Comparison of ENCODE assay signal across 8 mouse cellular contexts in genomic region chr4:140101106-140101505, GRCm38 (mm10).
DNase-seq lines count a peak whose midpoint lies in the region; ATAC-seq lines count a peak whose summit lies in the region.

No protein-coding gene starts in this region.

- no peak overlapping the region for H3K27ac ChIP-seq in heart, embryonic 12.5 days (ENCODE audit: poor library complexity, severe bottlenecking)
- no peak overlapping the region for H3K27ac ChIP-seq in limb, embryonic 10.5 days

- no peak for ATAC-seq in heart, embryonic 12.5 days (ENCODE audit: insufficient number of reproducible peaks, low FRiP score)
- ATAC-seq in granulocyte monocyte progenitor cell, adult 5-6 weeks (replicated peaks; ENCODE audit: poor library complexity, severe bottlenecking): no peak

- H3K9ac ChIP-seq in heart, embryonic 12.5 days: no peak overlapping the region

- H3K36me3 ChIP-seq in heart, embryonic 12.5 days: no peaks in the 10 kb centered on the region
- H3K36me3 ChIP-seq in limb, embryonic 10.5 days: no peaks in the 10 kb centered on the region

- 60% methylated on average over 5 of the region's 5 CpGs for WGBS in heart, embryonic 12.5 days
- WGBS in limb, embryonic 10.5 days: 79% methylated on average over 5 of the region's 5 CpGs

- no peaks in the 10 kb centered on the region for H3K9me3 ChIP-seq in heart, embryonic 12.5 days (replicated peaks)
- no peaks in the 10 kb centered on the region for H3K9me3 ChIP-seq in limb, embryonic 10.5 days (replicated peaks)

- H3K4me1 ChIP-seq in heart, embryonic 12.5 days (replicated peaks): 0 out of 2 replicates have a peak, but pooled peaks cover 6% of the 10 kb centered on the region
- H3K4me1 ChIP-seq in limb, embryonic 10.5 days: peaks cover 15% of the 10 kb centered on the region

- H3K4me2 ChIP-seq in heart, embryonic 12.5 days: no peak overlapping the region

- no peak overlapping the region for H3K4me3 ChIP-seq in heart, embryonic 12.5 days
- H3K4me3 ChIP-seq in limb, embryonic 10.5 days: no peak overlapping the region

- H3K27me3 ChIP-seq in heart, embryonic 12.5 days (replicated peaks): peaks cover 48% of the 10 kb centered on the region
- peaks cover 41% of the 10 kb centered on the region for H3K27me3 ChIP-seq in limb, embryonic 10.5 days (ENCODE audit: low read depth, poor library complexity, severe bottlenecking)

- peak; percentile 19 for DNase-seq in heart, postnatal 4 days
- peak; percentile 25 to 26 for DNase-seq in B cell, adult 2 months
- DNase-seq in NIH3T3 (ENCODE audit: low read depth): peak; percentile 18
- DNase-seq in limb, embryonic 10.5 days (ENCODE audit: low spot score): peak; percentile 43
- DNase-seq in right cerebral cortex, adult 18-20 months: no peak
- DNase-seq in right cerebral cortex, postnatal 4 days: no peak

Comparison
In these comparisons a context has a peak if more than half of its experiments do, and no peak if none do; other contexts are left out.
1. DNase-seq: peak in heart, postnatal 4 days (single experiment), B cell, adult 2 months (2 of 2), NIH3T3 (single experiment) and limb, embryonic 10.5 days (single experiment); none in right cerebral cortex, adult 18-20 months (single experiment) and right cerebral cortex, postnatal 4 days (single experiment).